Mouse (Mus musculus): Measurements from ENCODE around the gene Irak1bp1. TPM values are rescaled to one million over a fixed set of nuclear protein-coding genes. Genes with fewer than 3 reads are reported as not detected.
A peak's percentile ranks its signal among the peaks of the same experiment; 100 is the strongest.

The Irak1bp1 gene
- polyA plus RNA-seq (2012; rRNA removed): 22.2 and 27.5 TPM in 2 replicates

- TF ChIP-seq CTCF (IDR thresholded peaks at IDR 0.05; ENCODE audit: borderline replicate concordance, extremely low read depth, insufficient read depth, insufficient read length) (no peak), POLR2A (IDR thresholded peaks at IDR 0.05; ENCODE audit: borderline replicate concordance, extremely low read depth, insufficient read depth, insufficient read length, poor library complexity, severe bottlenecking) (no peak)
- peak; percentile 29 for DNase-seq (ENCODE audit: low read depth)
Measured at GRCm38 (mm10) chr9:82829007-82829689, at the start of gene Irak1bp1. Irak1bp1 (plus strand) TSS chr9:82829540.

GRCm38 (mm10) chr9:82788375-82788774, 41.0 kb upstream of the Irak1bp1 start:
- DNase-seq (ENCODE audit: low read depth): peak; percentile 26
- no peak for TF ChIP-seq POLR2A (IDR thresholded peaks at IDR 0.05; ENCODE audit: borderline replicate concordance, extremely low read depth, insufficient read depth, insufficient read length, poor library complexity, severe bottlenecking)
- no peak for TF ChIP-seq CTCF (IDR thresholded peaks at IDR 0.05; ENCODE audit: borderline replicate concordance, extremely low read depth, insufficient read depth, insufficient read length)

- DNase-seq (ENCODE audit: low read depth): peak; percentile 19
- TF ChIP-seq POLR2A (IDR thresholded peaks at IDR 0.05; ENCODE audit: borderline replicate concordance, extremely low read depth, insufficient read depth, insufficient read length, poor library complexity, severe bottlenecking) (no peak), CTCF (IDR thresholded peaks at IDR 0.05; ENCODE audit: borderline replicate concordance, extremely low read depth, insufficient read depth, insufficient read length) (no peak)
Measured at GRCm38 (mm10) chr9:82800360-82800759, 29.0 kb upstream of the Irak1bp1 start.

- no peak for TF ChIP-seq POLR2A (IDR thresholded peaks at IDR 0.05; ENCODE audit: borderline replicate concordance, extremely low read depth, insufficient read depth, insufficient read length, poor library complexity, severe bottlenecking)
- TF ChIP-seq CTCF (IDR thresholded peaks at IDR 0.05; ENCODE audit: borderline replicate concordance, extremely low read depth, insufficient read depth, insufficient read length): no peak
- DNase-seq (ENCODE audit: low read depth): peak; percentile 63
Measured at GRCm38 (mm10) chr9:82807129-82807528, 22.2 kb upstream of the Irak1bp1 start.

- DNase-seq (ENCODE audit: low read depth): no peak
- no peak for TF ChIP-seq POLR2A (IDR thresholded peaks at IDR 0.05; ENCODE audit: borderline replicate concordance, extremely low read depth, insufficient read depth, insufficient read length, poor library complexity, severe bottlenecking)
- TF ChIP-seq CTCF (IDR thresholded peaks at IDR 0.05; ENCODE audit: borderline replicate concordance, extremely low read depth, insufficient read depth, insufficient read length): no peak
Measured at GRCm38 (mm10) chr9:82807635-82808034, 21.7 kb upstream of the Irak1bp1 start.

- TF ChIP-seq CTCF (IDR thresholded peaks at IDR 0.05; ENCODE audit: borderline replicate concordance, extremely low read depth, insufficient read depth, insufficient read length) (no peak), POLR2A (IDR thresholded peaks at IDR 0.05; ENCODE audit: borderline replicate concordance, extremely low read depth, insufficient read depth, insufficient read length, poor library complexity, severe bottlenecking) (no peak)
- DNase-seq (ENCODE audit: low read depth): peak; percentile 66
Measured at GRCm38 (mm10) chr9:82812172-82812963, 17.0 kb upstream of the Irak1bp1 start.

GRCm38 (mm10) chr9:82814536-82814935, 14.8 kb upstream of the Irak1bp1 start:
- DNase-seq (ENCODE audit: low read depth): peak; percentile 65

GRCm38 (mm10) chr9:82815257-82815785, 14.0 kb upstream of the Irak1bp1 start:
- TF ChIP-seq POLR2A (IDR thresholded peaks at IDR 0.05; ENCODE audit: borderline replicate concordance, extremely low read depth, insufficient read depth, insufficient read length, poor library complexity, severe bottlenecking): no peak
- TF ChIP-seq CTCF (IDR thresholded peaks at IDR 0.05; ENCODE audit: borderline replicate concordance, extremely low read depth, insufficient read depth, insufficient read length): no peak

More at GRCm38 (mm10) chr9:82814536-82814935, 14.8 kb upstream of the Irak1bp1 start:
- TF ChIP-seq CTCF (IDR thresholded peaks at IDR 0.05; ENCODE audit: borderline replicate concordance, extremely low read depth, insufficient read depth, insufficient read length) (peak; percentile 51; the same call in 1 of the 2 replicates), POLR2A (IDR thresholded peaks at IDR 0.05; ENCODE audit: borderline replicate concordance, extremely low read depth, insufficient read depth, insufficient read length, poor library complexity, severe bottlenecking) (no peak)

GRCm38 (mm10) chr9:82826426-82826825, 2.9 kb upstream of the Irak1bp1 start:
- DNase-seq (ENCODE audit: low read depth): no peak
- no peak for TF ChIP-seq CTCF (IDR thresholded peaks at IDR 0.05; ENCODE audit: borderline replicate concordance, extremely low read depth, insufficient read depth, insufficient read length)
- no peak for TF ChIP-seq POLR2A (IDR thresholded peaks at IDR 0.05; ENCODE audit: borderline replicate concordance, extremely low read depth, insufficient read depth, insufficient read length, poor library complexity, severe bottlenecking)

More at GRCm38 (mm10) chr9:82815257-82815785, 14.0 kb upstream of the Irak1bp1 start:
- no peak for DNase-seq (ENCODE audit: low read depth)

- TF ChIP-seq CTCF (IDR thresholded peaks at IDR 0.05; ENCODE audit: borderline replicate concordance, extremely low read depth, insufficient read depth, insufficient read length) (no peak), POLR2A (IDR thresholded peaks at IDR 0.05; ENCODE audit: borderline replicate concordance, extremely low read depth, insufficient read depth, insufficient read length, poor library complexity, severe bottlenecking) (peak; percentile 42; the same call in 1 of the 2 replicates)
- DNase-seq (ENCODE audit: low read depth): peak; percentile 98
Measured at GRCm38 (mm10) chr9:82829693-82830430, 522 bp downstream of the Irak1bp1 start.
